Mouse (Mus musculus) gastrocnemius, postnatal 25 days (tissue): ENCODE measurements around the gene Fam71b. TPM values are rescaled to one million over a fixed set of nuclear protein-coding genes. Genes with fewer than 3 reads are reported as not detected.
"Not testable (repeated sequence)": the region's sequence is repeated elsewhere in the genome, so short reads cannot be mapped to it uniquely, and the experiment has no call there.

Experiments used
- DNase-seq: peaks from one replicate; pipeline ENCODE4 v3.0.0; 2022
- total RNA-seq, 2 experiments: library from RNA; stranded (reverse); gene quantifications; 1 replicate in 1 of 2; 2 replicates in 1 of 2; pipeline ENCODE4 v1.2.3; 2021

The Fam71b gene
- total RNA-seq, 2 experiments from 2014 or later = not detected

- no peak for DNase-seq
Measured at GRCm38 (mm10) chr11:46384925-46385324, 11.4 kb upstream of the Fam71b start.

GRCm38 (mm10) chr11:46386556-46386955 lies 9.8 kb upstream of the Fam71b start:
- DNase-seq = no peak

GRCm38 (mm10) chr11:46387061-46387460 lies 9.3 kb upstream of the Fam71b start:
- no peak for DNase-seq

- no peak for DNase-seq
Measured at GRCm38 (mm10) chr11:46388438-46388837, 7.9 kb upstream of the Fam71b start.

- DNase-seq = no peak
Measured at GRCm38 (mm10) chr11:46389336-46390117, 6.8 kb upstream of the Fam71b start, which contains the start of gene Itk. Gene Itk (minus strand): TSS chr11:46389515.

- no peak for DNase-seq
Measured at GRCm38 (mm10) chr11:46390621-46391020, 5.7 kb upstream of the Fam71b start.

GRCm38 (mm10) chr11:46392890-46393289 lies 3.5 kb upstream of the Fam71b start:
- no peak for DNase-seq

- DNase-seq = no peak
Measured at GRCm38 (mm10) chr11:46393413-46393812, 2.9 kb upstream of the Fam71b start.

- DNase-seq = no peak
Measured at GRCm38 (mm10) chr11:46395088-46395487, 1.3 kb upstream of the Fam71b start.

- no peak for DNase-seq
Measured at GRCm38 (mm10) chr11:46395698-46396097, 661 bp upstream of the Fam71b start.

- DNase-seq = no peak
Measured at GRCm38 (mm10) chr11:46396860-46397179, 461 bp downstream of the Fam71b start.

- no peak for DNase-seq
Measured at GRCm38 (mm10) chr11:46397900-46398299, 1.5 kb downstream of the Fam71b start.

- no peak for DNase-seq
Measured at GRCm38 (mm10) chr11:46398473-46398872, 2.1 kb downstream of the Fam71b start.

GRCm38 (mm10) chr11:46398933-46399383 lies 2.6 kb downstream of the Fam71b start:
- no peak for DNase-seq

- no peak for DNase-seq
Measured at GRCm38 (mm10) chr11:46401555-46401954, 5.2 kb downstream of the Fam71b start.

- DNase-seq = no peak
Measured at GRCm38 (mm10) chr11:46404986-46405385, 8.6 kb downstream of the Fam71b start.

- no peak for DNase-seq
Measured at GRCm38 (mm10) chr11:46406721-46407120, 10.4 kb downstream of the Fam71b start.

GRCm38 (mm10) chr11:46410018-46410563 lies 13.7 kb downstream of the Fam71b start:
- no peak for DNase-seq

- peak; percentile 13 for DNase-seq
Measured at GRCm38 (mm10) chr11:46418438-46418837, 22.1 kb downstream of the Fam71b start.

- no peak for DNase-seq
Measured at GRCm38 (mm10) chr11:46418860-46419259, 22.5 kb downstream of the Fam71b start.

- no peak for DNase-seq
Measured at GRCm38 (mm10) chr11:46421086-46421888, 24.9 kb downstream of the Fam71b start.

GRCm38 (mm10) chr11:46428131-46428530 lies 31.8 kb downstream of the Fam71b start:
- not testable (repeated sequence) for DNase-seq

- DNase-seq = no peak
Measured at GRCm38 (mm10) chr11:46430123-46430522, 33.8 kb downstream of the Fam71b start.
